Mouse (Mus musculus) bone marrow macrophage, adult 2 months (primary cell): ENCODE results near the gene Dnajb3.

Experiments used
- CTCF ChIP-seq: IDR thresholded peaks from 2 replicates; pipeline ENCODE4 v1.5.1; 2012; ENCODE audit warnings: low read depth, mild to moderate bottlenecking, low read length, moderate library complexity
- POLR2A ChIP-seq: IDR thresholded peaks from 2 replicates; pipeline ENCODE4 v1.6.1; 2012; ENCODE audit warnings: mild to moderate bottlenecking, low read depth, low read length, borderline replicate concordance

DNA sequence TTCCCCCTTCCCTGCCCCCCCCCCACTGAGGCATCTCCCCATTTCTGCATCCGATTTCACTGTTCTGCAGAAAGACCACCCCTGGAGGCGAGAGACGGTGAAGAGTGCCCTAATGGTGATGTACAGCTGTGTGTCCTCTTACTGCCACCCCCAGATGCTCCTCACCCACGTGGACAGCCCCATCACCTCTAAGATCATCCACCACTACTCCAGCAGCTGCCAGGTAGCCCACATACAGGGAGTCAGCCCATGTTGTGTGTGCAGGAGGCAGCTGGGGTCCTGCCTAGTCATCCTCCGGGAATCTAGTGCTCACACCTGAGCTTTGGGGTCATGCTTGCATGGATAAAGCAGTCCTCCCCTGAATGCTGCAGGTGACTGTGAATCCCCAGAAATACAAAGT is 38.3 kb upstream of the Dnajb3 start:
- TF ChIP-seq CTCF (no peak), POLR2A (no peak)
